Mouse (Mus musculus): ENCODE data around the gene Alyref. TPM values are rescaled to one million over a fixed set of nuclear protein-coding genes. Genes with fewer than 3 reads are reported as not detected.

Gene Alyref
- 406 and 433 TPM in 2 replicates for polyA plus RNA-seq (2014; fragmentation: Nextera tagmentation; extraction: Ambion mirVana)

DNA sequence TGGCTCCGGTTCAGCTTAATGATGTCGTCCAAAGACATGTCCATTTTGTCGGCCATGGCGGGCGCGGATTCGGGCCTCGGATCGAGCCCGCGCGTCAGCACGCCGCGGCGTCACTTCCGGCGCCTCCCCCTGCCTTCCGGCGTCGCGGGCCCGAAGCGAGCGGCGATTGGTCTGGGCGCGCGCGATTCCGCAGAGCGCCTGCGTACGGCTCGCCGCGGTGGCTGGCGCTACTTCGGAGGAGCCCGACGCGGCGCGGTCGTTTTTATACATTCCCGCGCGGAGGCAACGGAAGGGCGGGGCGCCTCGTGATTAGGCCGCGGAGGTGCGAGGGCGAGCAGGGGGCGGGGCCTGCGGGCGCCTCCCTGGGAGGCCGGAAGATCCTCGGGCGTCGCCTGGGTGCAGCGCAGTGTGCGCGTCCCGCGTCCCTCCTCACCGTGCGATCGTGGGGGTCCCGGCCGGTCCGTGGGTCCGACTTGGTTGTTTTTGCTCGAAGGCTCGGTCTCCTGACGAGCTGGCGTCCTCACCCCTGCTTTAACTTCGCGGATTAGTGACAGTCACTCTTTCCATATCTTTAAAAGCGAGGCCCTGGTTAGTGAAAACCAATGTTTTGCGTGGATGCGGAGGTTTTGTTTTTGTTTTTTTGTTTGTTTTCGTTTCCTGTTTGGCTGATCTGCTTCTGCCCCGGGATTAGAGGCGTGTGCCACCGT, at the start of gene Alyref, which contains the start of gene Anapc11:
TSS of gene Alyref (minus strand) at position 83 of the 707 bp plus-strand sequence.
TSS of gene Anapc11 (plus strand) at position 139 of the 707 bp plus-strand sequence.
- H3K4me2 ChIP-seq (ENCODE audit: low read depth, low read length), result peak within 1 kb of the TSS; percentile 95
- under 1% methylated on average over 24 of the region's 88 CpGs for WGBS
- peaks cover 10% of the 10 kb centered on the region for H3K4me1 ChIP-seq (ENCODE audit: control insufficient read depth, insufficient read depth, low read length)
- peak; percentile 98 for DNase-seq (ENCODE audit: low spot score)
- no peaks in the 10 kb centered on the region for H3K27me3 ChIP-seq (replicated peaks; ENCODE audit: control insufficient read depth, insufficient read depth, low read length)
- H3K9me3 ChIP-seq (ENCODE audit: control insufficient read depth, low read length), result no peaks in the 10 kb centered on the region
- H3K27ac ChIP-seq (replicated peaks; ENCODE audit: low read depth, low read length), result peak within 1 kb of the TSS; percentile 94
- peak; percentile 99 for ATAC-seq (ENCODE audit: low read depth)
- H3K9ac ChIP-seq (ENCODE audit: low read depth, low read length), result peak within 1 kb of the TSS; percentile 100
- peak within 1 kb of the TSS; percentile 100 for H3K4me3 ChIP-seq (ENCODE audit: low read depth, low read length)
- H3K36me3 ChIP-seq (ENCODE audit: control insufficient read depth, insufficient read depth, low read length), result peaks cover 70% of the 10 kb centered on the region

- 78% methylated on average over 35 of the region's 35 CpGs for WGBS
- Histone ChIP-seq H3K9ac (ENCODE audit: low read depth, low read length) (peak overlapping the region; percentile 34; the same call in 1 of the 2 replicates), H3K4me1 (ENCODE audit: control insufficient read depth, insufficient read depth, low read length) (peaks cover 18% of the 10 kb centered on the region), H3K27me3 (replicated peaks; ENCODE audit: control insufficient read depth, insufficient read depth, low read length) (peaks cover 8% of the 10 kb centered on the region), H3K27ac (replicated peaks; ENCODE audit: low read depth, low read length) (no peak overlapping the region), H3K4me2 (ENCODE audit: low read depth, low read length) (no peak overlapping the region), H3K9me3 (ENCODE audit: control insufficient read depth, low read length) (no peaks in the 10 kb centered on the region), H3K36me3 (ENCODE audit: control insufficient read depth, insufficient read depth, low read length) (no peaks in the 10 kb centered on the region), H3K4me3 (ENCODE audit: low read depth, low read length) (no peak overlapping the region)
- no peak for DNase-seq (ENCODE audit: low spot score)
- no peak for ATAC-seq (ENCODE audit: low read depth)
Measured at GRCm38 (mm10) chr11:120647047-120647830, 49.1 kb upstream of the Alyref start.

DNA sequence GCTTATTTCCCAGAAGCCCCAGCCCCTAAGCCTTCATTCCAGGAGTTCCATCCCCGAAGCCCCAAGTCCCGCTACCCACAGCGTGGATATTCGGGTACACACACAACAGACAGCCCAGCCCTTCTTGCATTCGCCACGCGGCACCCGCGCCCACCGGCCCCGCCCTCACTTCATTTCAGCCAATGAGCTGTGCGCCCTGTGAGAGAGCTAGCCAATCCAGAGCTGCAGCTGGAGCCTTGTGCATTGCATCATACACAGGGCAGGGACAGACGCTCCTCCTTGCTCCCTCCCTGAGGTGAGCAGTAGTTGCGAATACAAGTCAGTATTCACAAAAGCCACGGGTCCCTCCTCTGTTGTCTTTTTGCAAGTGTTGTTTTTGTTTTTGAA, 45.4 kb upstream of the Alyref start, which contains the start of gene Pycr1:
TSS of gene Pycr1 (minus strand) at position 169 of the 387 bp plus-strand sequence.
- Histone ChIP-seq H3K4me3 (ENCODE audit: low read depth, low read length) (peak within 1 kb of the TSS; percentile 55), H3K9ac (ENCODE audit: low read depth, low read length) (peak within 1 kb of the TSS; percentile 73), H3K27ac (replicated peaks; ENCODE audit: low read depth, low read length) (peak within 1 kb of the TSS; percentile 82), H3K36me3 (ENCODE audit: control insufficient read depth, insufficient read depth, low read length) (no peaks in the 10 kb centered on the region), H3K9me3 (ENCODE audit: control insufficient read depth, low read length) (no peaks in the 10 kb centered on the region), H3K4me1 (ENCODE audit: control insufficient read depth, insufficient read depth, low read length) (peaks cover 18% of the 10 kb centered on the region), H3K27me3 (replicated peaks; ENCODE audit: control insufficient read depth, insufficient read depth, low read length) (peaks cover 8% of the 10 kb centered on the region), H3K4me2 (ENCODE audit: low read depth, low read length) (peak within 1 kb of the TSS; percentile 91)
- 0% methylated on average over 14 of the region's 15 CpGs for WGBS
- DNase-seq (ENCODE audit: low spot score), result peak; percentile 97
- peak; percentile 99 for ATAC-seq (ENCODE audit: low read depth)

- no peak for DNase-seq (ENCODE audit: low spot score)
- Histone ChIP-seq H3K4me3 (ENCODE audit: low read depth, low read length) (peak overlapping the region; percentile 55), H3K27ac (replicated peaks; ENCODE audit: low read depth, low read length) (peak overlapping the region; percentile 82), H3K4me2 (ENCODE audit: low read depth, low read length) (peak overlapping the region; percentile 91), H3K9ac (ENCODE audit: low read depth, low read length) (peak overlapping the region; percentile 73), H3K4me1 (ENCODE audit: control insufficient read depth, insufficient read depth, low read length) (peaks cover 16% of the 10 kb centered on the region), H3K36me3 (ENCODE audit: control insufficient read depth, insufficient read depth, low read length) (no peaks in the 10 kb centered on the region), H3K9me3 (ENCODE audit: control insufficient read depth, low read length) (no peaks in the 10 kb centered on the region), H3K27me3 (replicated peaks; ENCODE audit: control insufficient read depth, insufficient read depth, low read length) (peaks cover 5% of the 10 kb centered on the region)
- WGBS, result 1% methylated on average over 17 of the region's 18 CpGs
- peak; percentile 44 for ATAC-seq (ENCODE audit: low read depth)
Measured at GRCm38 (mm10) chr11:120642939-120643600, 44.9 kb upstream of the Alyref start.

DNA sequence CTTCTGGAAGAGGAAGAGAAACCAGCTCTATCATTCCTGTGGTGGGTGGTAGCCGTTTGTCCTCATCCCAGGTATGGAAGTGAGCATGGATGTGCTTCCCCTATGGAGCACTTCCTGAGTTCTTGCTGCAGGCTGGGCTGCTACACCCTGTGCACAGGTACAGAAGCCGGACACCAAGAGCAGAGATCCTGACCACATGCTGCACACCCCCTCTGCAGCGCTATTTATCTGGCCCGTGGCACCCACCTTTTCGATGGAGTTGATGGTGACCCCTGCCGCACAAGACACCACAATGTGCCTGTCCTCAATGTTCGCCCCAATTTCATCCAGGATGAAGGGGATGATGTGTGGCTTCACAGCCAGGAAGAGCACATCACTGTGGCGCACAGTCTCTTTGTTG, 43.7 kb upstream of the Alyref start:
- H3K4me2 ChIP-seq (ENCODE audit: low read depth, low read length), result peak overlapping the region; percentile 91; the same call in 1 of the 2 replicates

DNA sequence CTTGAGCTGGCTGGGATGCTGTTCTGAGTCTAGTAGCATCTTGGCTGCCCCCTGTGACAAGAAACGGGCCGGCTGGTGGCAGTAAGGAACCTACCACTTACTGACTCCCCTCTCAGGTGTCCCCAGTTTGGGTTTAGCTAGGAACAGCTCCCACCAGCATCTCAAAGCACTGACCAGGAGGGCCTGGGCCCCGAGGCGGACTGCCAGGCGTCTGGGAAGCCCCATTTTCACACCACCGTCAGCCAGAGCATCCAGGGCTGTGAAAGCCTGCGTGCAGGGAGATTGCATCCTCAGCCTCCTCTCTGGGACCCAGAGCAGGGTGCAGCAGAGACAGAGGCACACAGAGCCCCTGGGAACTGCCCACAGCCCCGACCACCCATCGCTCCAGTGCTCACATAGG, 43.1 kb upstream of the Alyref start:
- Histone ChIP-seq H3K27me3 (replicated peaks; ENCODE audit: control insufficient read depth, insufficient read depth, low read length) (no peaks in the 10 kb centered on the region), H3K27ac (replicated peaks; ENCODE audit: low read depth, low read length) (no peak overlapping the region), H3K4me1 (ENCODE audit: control insufficient read depth, insufficient read depth, low read length) (peaks cover 11% of the 10 kb centered on the region), H3K4me2 (ENCODE audit: low read depth, low read length) (no peak overlapping the region), H3K9me3 (ENCODE audit: control insufficient read depth, low read length) (no peaks in the 10 kb centered on the region), H3K4me3 (ENCODE audit: low read depth, low read length) (no peak overlapping the region), H3K9ac (ENCODE audit: low read depth, low read length) (no peak overlapping the region), H3K36me3 (ENCODE audit: control insufficient read depth, insufficient read depth, low read length) (no peaks in the 10 kb centered on the region)
- 66% methylated on average over 9 of the region's 9 CpGs for WGBS
- ATAC-seq (ENCODE audit: low read depth) (no peak), DNase-seq (ENCODE audit: low spot score) (no peak)

More for the DNA sequence above, 43.7 kb upstream of the Alyref start:
- Histone ChIP-seq H3K4me1 (ENCODE audit: control insufficient read depth, insufficient read depth, low read length) (peaks cover 11% of the 10 kb centered on the region), H3K9me3 (ENCODE audit: control insufficient read depth, low read length) (no peaks in the 10 kb centered on the region), H3K36me3 (ENCODE audit: control insufficient read depth, insufficient read depth, low read length) (no peaks in the 10 kb centered on the region), H3K27ac (replicated peaks; ENCODE audit: low read depth, low read length) (no peak overlapping the region), H3K27me3 (replicated peaks; ENCODE audit: control insufficient read depth, insufficient read depth, low read length) (no peaks in the 10 kb centered on the region), H3K9ac (ENCODE audit: low read depth, low read length) (no peak overlapping the region), H3K4me3 (ENCODE audit: low read depth, low read length) (no peak overlapping the region)
- ATAC-seq (ENCODE audit: low read depth) (no peak), DNase-seq (ENCODE audit: low spot score) (no peak)
- 81% methylated on average over 8 of the region's 8 CpGs for WGBS

DNA sequence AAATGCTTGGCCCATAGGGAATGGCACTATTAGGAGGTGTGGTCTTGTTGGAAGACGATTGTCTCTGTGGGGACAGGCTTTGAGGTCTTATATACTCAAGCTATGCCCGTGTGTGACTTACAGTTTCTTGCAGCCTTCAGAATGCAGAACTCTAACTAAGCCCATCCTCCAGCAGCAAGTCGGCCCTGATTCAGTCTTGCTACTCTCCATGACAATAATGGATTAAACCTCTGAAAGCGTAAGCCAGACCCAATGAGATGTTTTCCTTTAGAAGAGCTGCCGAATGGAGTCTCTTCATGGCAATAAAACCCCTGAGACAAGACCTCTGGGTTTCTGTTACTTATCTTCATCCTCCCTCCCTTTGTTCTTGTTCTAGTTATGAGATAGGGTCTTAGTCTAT, 36.6 kb upstream of the Alyref start:
- Histone ChIP-seq H3K4me2 (ENCODE audit: low read depth, low read length) (no peak overlapping the region), H3K27me3 (replicated peaks; ENCODE audit: control insufficient read depth, insufficient read depth, low read length) (no peaks in the 10 kb centered on the region), H3K4me3 (ENCODE audit: low read depth, low read length) (no peak overlapping the region), H3K27ac (replicated peaks; ENCODE audit: low read depth, low read length) (no peak overlapping the region), H3K9me3 (ENCODE audit: control insufficient read depth, low read length) (no peaks in the 10 kb centered on the region), H3K36me3 (ENCODE audit: control insufficient read depth, insufficient read depth, low read length) (no peaks in the 10 kb centered on the region), H3K4me1 (ENCODE audit: control insufficient read depth, insufficient read depth, low read length) (peaks cover 15% of the 10 kb centered on the region), H3K9ac (ENCODE audit: low read depth, low read length) (no peak overlapping the region)
- ATAC-seq (ENCODE audit: low read depth), result no peak
- 80% methylated on average over 5 of the region's 5 CpGs for WGBS
- no peak for DNase-seq (ENCODE audit: low spot score)

Measured in embryonic facial prominence, embryonic 14.5 days (tissue).